Mouse (Mus musculus) C2C12 (cell line): Measurements from ENCODE around the gene Phgr1. TPM values are rescaled to one million over a fixed set of nuclear protein-coding genes. Genes with fewer than 3 reads are reported as not detected.

ENCODE experiments used
- H3K27me3 ChIP-seq: one replicate; pipeline ENCODE4 v1.6.1; 2011; ENCODE audit not compliant: control insufficient read depth, insufficient read depth, insufficient read length
- H3K36me3 ChIP-seq: one replicate; pipeline ENCODE4 v1.6.1; 2011; ENCODE audit not compliant: control insufficient read depth, insufficient read depth
- H3K4me3 ChIP-seq: one replicate; pipeline ENCODE4 v1.5.1; 2011; ENCODE audit warnings: mild to moderate bottlenecking, control low read depth; ENCODE audit not compliant: poor library complexity, insufficient read depth, severe bottlenecking
- H3K79me2 ChIP-seq: one replicate; pipeline ENCODE4 v1.6.1; 2011; ENCODE audit not compliant: control insufficient read depth, insufficient read depth
- H3K79me3 ChIP-seq: one replicate; pipeline ENCODE4 v1.6.1; 2011; ENCODE audit warnings: low read depth, control low read depth
- H3ac ChIP-seq: one replicate; pipeline ENCODE3; 2011; ENCODE audit warnings: low read depth; ENCODE audit not compliant: control insufficient read depth, insufficient read length
- CEBPB ChIP-seq: IDR thresholded peaks from one replicate; pipeline ENCODE4 v1.6.1; 2011; ENCODE audit warnings: low read depth, mild to moderate bottlenecking, control low read depth, moderate library complexity
- CTCF ChIP-seq: IDR thresholded peaks from one replicate; pipeline ENCODE4 v1.5.1; 2011; ENCODE audit not compliant: control insufficient read depth, insufficient read depth, insufficient read length
- FOSL1 ChIP-seq: IDR thresholded peaks from one replicate; pipeline ENCODE4 v1.8.0; 2011; ENCODE audit warnings: mild to moderate bottlenecking, low read length; ENCODE audit not compliant: poor library complexity, insufficient read depth, severe bottlenecking
- MAX ChIP-seq: IDR thresholded peaks from one replicate; pipeline ENCODE4 v1.6.1; 2011; ENCODE audit warnings: mild to moderate bottlenecking, control low read depth
- MYOD1 ChIP-seq: IDR thresholded peaks from one replicate; pipeline ENCODE4 v1.6.1; 2011; ENCODE audit warnings: low read depth; ENCODE audit not compliant: control insufficient read depth, insufficient read length
- MYOG ChIP-seq: IDR thresholded peaks from one replicate; pipeline ENCODE4 v1.6.1; 2011; ENCODE audit not compliant: control insufficient read depth, insufficient read length; ENCODE audit errors: extremely low read depth
- USF1 ChIP-seq: IDR thresholded peaks from one replicate; pipeline ENCODE4 v1.6.1; 2011; ENCODE audit warnings: low read depth, mild to moderate bottlenecking, control low read depth, moderate library complexity
- polyA plus RNA-seq: library from polyadenylated mRNA; unstranded; fragments of >200 nt; fragmentation: generic; extraction: Trizol; gene quantifications from one replicate; pipeline ENCODE4 v1.2.1, GENCODE M21; 2012; ENCODE audit warnings: missing spikeins

Gene Phgr1
- polyA plus RNA-seq, 1 experiment = not detected

DNA sequence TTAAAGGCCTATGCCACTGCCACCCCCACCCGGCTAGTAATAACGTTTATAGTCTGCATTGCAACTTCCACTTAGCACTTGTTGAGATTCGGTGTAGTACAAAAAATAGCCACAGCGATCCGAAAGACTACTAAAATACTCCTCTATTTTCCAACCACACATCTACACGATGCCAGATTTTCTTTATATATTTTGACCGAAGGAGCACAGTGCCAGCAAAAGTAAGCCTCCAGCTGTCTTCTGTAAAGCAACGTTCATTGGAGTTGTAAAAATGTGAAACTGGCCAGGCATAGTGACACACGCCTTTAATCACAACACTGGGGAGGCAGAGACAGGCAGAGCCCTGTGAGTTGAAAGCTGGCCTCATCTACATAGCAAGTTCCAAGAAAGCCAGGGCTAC lies 31.4 kb upstream of the Phgr1 start:
- H3K79me2 ChIP-seq = peaks cover 4% of the 10 kb centered on the region
- H3ac ChIP-seq = no peak overlapping the region
- H3K36me3 ChIP-seq = no peaks in the 10 kb centered on the region
- peaks cover 1% of the 10 kb centered on the region for H3K79me3 ChIP-seq
- H3K27me3 ChIP-seq = no peaks in the 10 kb centered on the region
- no peak for TF ChIP-seq MYOD1
- no peak for TF ChIP-seq CTCF
- no peak for TF ChIP-seq MYOG
- TF ChIP-seq MAX = no peak
- no peak for TF ChIP-seq FOSL1
- no peak for TF ChIP-seq CEBPB
- no peak for TF ChIP-seq USF1
- H3K4me3 ChIP-seq = no peak overlapping the region

DNA sequence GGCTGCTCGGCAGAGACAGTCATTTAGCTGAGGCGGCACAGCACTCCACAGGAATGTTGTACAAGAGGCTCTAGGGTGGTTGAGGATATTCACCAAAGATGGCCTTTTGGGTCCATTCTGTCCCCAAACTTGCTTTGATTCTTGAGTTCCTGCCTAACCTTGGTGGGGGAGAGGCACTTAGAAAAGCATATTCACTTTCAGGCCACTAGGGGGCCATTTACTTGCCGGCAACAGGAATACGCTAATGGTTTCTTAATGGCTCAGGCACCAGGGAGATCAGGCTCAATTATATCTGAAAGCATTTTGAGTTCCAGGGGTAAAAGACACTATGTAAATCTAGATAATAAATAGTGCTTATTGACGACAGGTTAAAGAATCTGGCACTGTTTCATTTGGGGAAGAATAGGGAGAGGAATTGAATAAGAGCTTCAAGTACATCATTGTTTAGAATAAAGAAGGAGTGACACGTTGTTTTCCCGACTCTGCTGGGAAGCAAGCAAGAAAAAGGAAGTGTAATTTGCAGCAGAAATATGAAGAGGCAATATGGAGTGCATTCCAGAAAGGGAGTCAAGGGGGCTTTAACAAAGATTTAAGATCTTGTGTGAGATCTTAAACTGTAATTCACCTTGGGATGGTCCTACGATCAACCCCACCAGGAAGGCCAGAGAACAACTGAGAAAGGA lies 29.2 kb upstream of the Phgr1 start:
- TF ChIP-seq CTCF (peak; percentile 13), MAX (no peak)
- H3K79me2 ChIP-seq = peaks cover 24% of the 10 kb centered on the region
- no peak overlapping the region for H3K4me3 ChIP-seq
- peaks cover 4% of the 10 kb centered on the region for H3K79me3 ChIP-seq
- H3ac ChIP-seq = no peak overlapping the region
- H3K36me3 ChIP-seq = peaks cover 5% of the 10 kb centered on the region
- no peaks in the 10 kb centered on the region for H3K27me3 ChIP-seq

DNA sequence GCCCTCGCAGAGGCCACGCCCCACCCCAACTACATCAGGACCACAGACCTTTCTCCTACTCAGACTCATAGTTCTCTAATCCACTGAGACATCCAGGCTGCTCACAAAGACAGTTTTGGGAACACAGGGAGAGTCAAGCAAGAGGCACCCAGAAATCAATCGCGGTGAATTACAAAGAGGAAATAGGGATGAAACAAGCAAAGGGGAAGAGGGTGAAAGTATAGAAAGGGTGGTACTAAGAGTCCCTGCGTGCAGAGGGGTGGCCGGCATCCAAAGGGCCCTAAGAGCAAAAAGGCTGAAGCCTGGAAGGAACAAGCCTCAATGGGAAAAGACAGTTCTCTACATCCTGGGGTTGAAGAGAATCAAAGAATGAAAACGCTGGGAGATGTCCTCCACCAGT lies 27.9 kb upstream of the Phgr1 start:
- H3K79me2 ChIP-seq = peaks cover 24% of the 10 kb centered on the region
- TF ChIP-seq CTCF = no peak
- TF ChIP-seq CEBPB = no peak
- no peak for TF ChIP-seq USF1
- TF ChIP-seq MYOD1 = no peak
- no peak for TF ChIP-seq FOSL1
- no peak for TF ChIP-seq MYOG
- no peak for TF ChIP-seq MAX
- H3K36me3 ChIP-seq = peaks cover 11% of the 10 kb centered on the region
- no peak overlapping the region for H3K4me3 ChIP-seq
- H3ac ChIP-seq = no peak overlapping the region
- no peaks in the 10 kb centered on the region for H3K27me3 ChIP-seq
- peaks cover 4% of the 10 kb centered on the region for H3K79me3 ChIP-seq

DNA sequence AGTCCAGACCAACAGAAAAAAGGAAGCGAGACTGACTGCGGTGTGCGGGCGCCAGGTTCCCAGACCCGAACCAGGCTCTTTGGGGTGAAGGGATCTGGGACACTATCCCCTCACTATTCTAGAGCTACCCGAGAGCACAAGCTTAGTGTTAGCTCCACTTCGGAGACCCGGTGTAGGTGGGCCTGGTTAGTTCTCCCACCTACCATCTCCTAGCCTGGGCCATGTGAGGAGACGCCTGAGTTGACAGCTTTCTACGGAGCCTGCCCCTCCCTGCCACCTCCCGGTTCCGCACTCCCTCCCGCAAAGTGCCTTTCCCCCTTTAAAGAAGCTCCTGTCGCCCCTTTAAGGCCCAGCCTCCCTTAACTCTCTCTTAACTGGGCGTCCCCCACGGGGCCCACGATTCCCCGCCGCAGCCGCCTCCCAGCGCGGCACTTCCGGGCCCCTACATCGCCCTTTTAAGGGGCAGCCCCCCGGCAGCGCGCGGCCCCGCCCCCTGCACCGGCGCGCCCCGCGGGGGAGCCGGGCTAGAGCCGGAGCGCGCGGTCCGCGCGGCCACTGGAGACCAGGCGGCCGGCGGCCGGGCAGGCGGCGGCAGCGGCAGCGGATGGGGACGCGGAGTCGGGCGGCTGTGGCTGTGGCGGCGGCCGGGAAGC lies 27.2 kb upstream of the Phgr1 start, which contains the start of gene Inafm2:
Gene Inafm2 (plus strand): TSS at position 527 of the 653 bp plus-strand sequence.
- Histone ChIP-seq H3K27me3 (no peaks in the 10 kb centered on the region), H3ac (peak within 1 kb of the TSS; percentile 95), H3K79me3 (peaks cover 4% of the 10 kb centered on the region), H3K4me3 (peak within 1 kb of the TSS; percentile 71), H3K79me2 (peaks cover 24% of the 10 kb centered on the region), H3K36me3 (peaks cover 11% of the 10 kb centered on the region)
- TF ChIP-seq MAX (peak; percentile 57), MYOD1 (no peak), CTCF (no peak), MYOG (no peak), CEBPB (no peak)

DNA sequence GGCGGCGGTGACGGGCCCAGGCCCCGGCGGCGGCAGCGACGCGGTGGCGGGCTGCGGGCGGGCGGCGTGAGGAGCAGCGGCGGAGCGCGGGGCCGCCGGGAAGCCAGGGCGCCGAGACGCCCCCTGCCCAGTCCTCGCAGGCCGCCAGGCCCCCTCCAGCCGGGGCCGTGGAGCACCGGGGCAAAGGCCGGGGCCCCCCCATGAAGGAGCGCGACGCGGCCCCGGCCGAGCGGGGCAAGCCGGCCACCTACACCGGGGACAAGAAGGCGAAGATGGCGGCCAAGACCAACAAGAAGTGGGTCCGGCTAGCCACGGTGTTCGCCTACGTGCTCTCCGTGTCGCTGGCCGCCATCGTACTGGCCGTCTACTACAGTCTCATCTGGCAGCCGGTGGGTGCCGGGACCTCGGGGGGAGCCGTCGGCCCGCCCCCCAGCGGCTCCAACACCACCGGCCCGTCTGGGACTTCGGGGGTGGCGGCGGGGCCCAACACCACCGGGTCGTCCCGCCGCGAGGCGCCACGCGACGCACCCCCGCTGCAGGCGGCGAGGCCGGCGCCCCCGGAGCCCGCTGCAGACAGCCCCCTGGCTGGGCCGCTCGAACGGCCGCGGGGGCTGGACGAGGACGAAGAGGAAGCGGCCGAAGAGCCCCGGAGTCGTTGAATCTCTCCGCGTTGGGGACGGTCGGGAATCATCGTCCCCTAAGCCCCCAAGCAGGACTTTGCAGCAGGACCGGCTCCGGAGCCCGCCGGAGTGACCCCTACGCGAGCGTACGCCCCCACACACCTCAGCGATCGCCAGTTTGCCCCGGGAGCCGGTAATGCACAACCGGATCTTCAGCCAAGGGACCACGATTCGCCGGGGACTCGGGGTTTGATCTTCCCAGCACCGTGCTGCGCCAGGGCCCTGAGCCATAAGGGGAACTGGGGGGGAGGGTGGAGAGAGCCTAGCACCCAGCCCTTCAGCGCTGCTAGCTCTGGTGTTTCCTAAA lies 26.4 kb upstream of the Phgr1 start:
- Histone ChIP-seq H3K4me3 (peak overlapping the region; percentile 71), H3K79me3 (peaks cover 4% of the 10 kb centered on the region), H3ac (peak overlapping the region; percentile 95), H3K36me3 (peaks cover 11% of the 10 kb centered on the region), H3K79me2 (peaks cover 24% of the 10 kb centered on the region), H3K27me3 (no peaks in the 10 kb centered on the region)
- TF ChIP-seq CTCF (no peak), FOSL1 (no peak), CEBPB (no peak), MYOG (no peak), USF1 (no peak), MYOD1 (no peak), MAX (no peak)
